Mouse (Mus musculus): ENCODE measurements around the gene Limd2. TPM values are rescaled to one million over a fixed set of nuclear protein-coding genes. Genes with fewer than 3 reads are reported as not detected.

The Limd2 gene
- polyA plus RNA-seq, 1 experiment from 2014 or later: 112 TPM

Other genes starting within 250 kb of the Limd2 start
- 1.9 TPM in 2 replicates for gene Cyb561, start 207.5 kb downstream of the Limd2 start, polyA plus RNA-seq (2016; fragmentation: Nextera tagmentation; extraction: Ambion mirVana)
- 0.07 TPM in 2 replicates for gene Ace, start 192.9 kb downstream of the Limd2 start, polyA plus RNA-seq (2016; fragmentation: Nextera tagmentation; extraction: Ambion mirVana)
- gene Ace3, start 166.2 kb downstream of the Limd2 start, polyA plus RNA-seq (2016; fragmentation: Nextera tagmentation; extraction: Ambion mirVana): not detected in 2 replicates
- gene Kcnh6, start 152.7 kb downstream of the Limd2 start, polyA plus RNA-seq (2016; fragmentation: Nextera tagmentation; extraction: Ambion mirVana): 0.06 and 0.08 TPM in 2 replicates
- gene Dcaf7, start 124.0 kb downstream of the Limd2 start, polyA plus RNA-seq (2016; fragmentation: Nextera tagmentation; extraction: Ambion mirVana): 41.5 and 43.0 TPM in 2 replicates
- 9.6 and 10.6 TPM in 2 replicates for gene Taco1, start 94.8 kb downstream of the Limd2 start, polyA plus RNA-seq (2016; fragmentation: Nextera tagmentation; extraction: Ambion mirVana)
- gene Map3k3, start 76.2 kb downstream of the Limd2 start, polyA plus RNA-seq (2016; fragmentation: Nextera tagmentation; extraction: Ambion mirVana): 9.7 and 11.2 TPM in 2 replicates
- not detected in 2 replicates for gene Gm10840, start within 50 bp of the Limd2 start, polyA plus RNA-seq (2016; fragmentation: Nextera tagmentation; extraction: Ambion mirVana)
- 12.2 and 12.6 TPM in 2 replicates for gene Strada, start 41.3 kb upstream of the Limd2 start, polyA plus RNA-seq (2016; fragmentation: Nextera tagmentation; extraction: Ambion mirVana)
- gene Ccdc47, start 55.5 kb upstream of the Limd2 start, polyA plus RNA-seq (2016; fragmentation: Nextera tagmentation; extraction: Ambion mirVana): 53.9 and 56.6 TPM in 2 replicates
- 42.3 and 42.6 TPM in 2 replicates for gene Ddx42, start 56.1 kb upstream of the Limd2 start, polyA plus RNA-seq (2016; fragmentation: Nextera tagmentation; extraction: Ambion mirVana)
- gene Ftsj3, start 95.2 kb upstream of the Limd2 start, polyA plus RNA-seq (2016; fragmentation: Nextera tagmentation; extraction: Ambion mirVana): 80.9 and 83.5 TPM in 2 replicates
- 219 and 221 TPM in 2 replicates for gene Psmc5, start 95.3 kb upstream of the Limd2 start, polyA plus RNA-seq (2016; fragmentation: Nextera tagmentation; extraction: Ambion mirVana)
- 52.4 and 55.2 TPM in 2 replicates for gene Smarcd2, start 112.1 kb upstream of the Limd2 start, polyA plus RNA-seq (2016; fragmentation: Nextera tagmentation; extraction: Ambion mirVana)
- 0.57 and 0.83 TPM in 2 replicates for gene Tcam1, start 115.8 kb upstream of the Limd2 start, polyA plus RNA-seq (2016; fragmentation: Nextera tagmentation; extraction: Ambion mirVana)
- gene Gh, start 141.0 kb upstream of the Limd2 start, polyA plus RNA-seq (2016; fragmentation: Nextera tagmentation; extraction: Ambion mirVana): not detected in 2 replicates
- gene Cd79b, start 153.9 kb upstream of the Limd2 start, polyA plus RNA-seq (2016; fragmentation: Nextera tagmentation; extraction: Ambion mirVana): 4.2 and 5.3 TPM in 2 replicates
- gene Scn4a, start 192.4 kb upstream of the Limd2 start, polyA plus RNA-seq (2016; fragmentation: Nextera tagmentation; extraction: Ambion mirVana): 0.02 TPM in 1 of 2 replicates, not detected in the other
- not detected in 2 replicates for gene Prr29, start 204.6 kb upstream of the Limd2 start, polyA plus RNA-seq (2016; fragmentation: Nextera tagmentation; extraction: Ambion mirVana)
- 22.8 and 23.1 TPM in 2 replicates for gene Icam2, start 227.2 kb upstream of the Limd2 start, polyA plus RNA-seq (2016; fragmentation: Nextera tagmentation; extraction: Ambion mirVana)

All from liver, embryonic 12.5 days (tissue).